Mouse (Mus musculus) adrenal gland, postnatal 10 days (tissue): Measurements from ENCODE around the gene Irgm2. TPM values are rescaled to one million over a fixed set of nuclear protein-coding genes. Genes with fewer than 3 reads are reported as not detected.
"Not testable (repeated sequence)": the region's sequence is repeated elsewhere in the genome, so short reads cannot be mapped to it uniquely, and the experiment has no call there.

Experiments used
- DNase-seq: peaks from one replicate; pipeline ENCODE4 v3.0.0; 2021; ENCODE audit warnings: mixed read lengths
- total RNA-seq, 2 experiments: library from RNA; stranded (reverse); gene quantifications; 2 replicates each; pipeline ENCODE4 v1.2.3; 2021

The Irgm2 gene
- total RNA-seq, 2 experiments from 2014 or later: 8.8 to 9.8 TPM

GRCm38 (mm10) chr11:58213673-58214342 is 14.4 kb downstream of the Irgm2 start:
- no peak for DNase-seq

GRCm38 (mm10) chr11:58214391-58215048 is 15.1 kb downstream of the Irgm2 start:
- DNase-seq: peak; percentile 92

DNA sequence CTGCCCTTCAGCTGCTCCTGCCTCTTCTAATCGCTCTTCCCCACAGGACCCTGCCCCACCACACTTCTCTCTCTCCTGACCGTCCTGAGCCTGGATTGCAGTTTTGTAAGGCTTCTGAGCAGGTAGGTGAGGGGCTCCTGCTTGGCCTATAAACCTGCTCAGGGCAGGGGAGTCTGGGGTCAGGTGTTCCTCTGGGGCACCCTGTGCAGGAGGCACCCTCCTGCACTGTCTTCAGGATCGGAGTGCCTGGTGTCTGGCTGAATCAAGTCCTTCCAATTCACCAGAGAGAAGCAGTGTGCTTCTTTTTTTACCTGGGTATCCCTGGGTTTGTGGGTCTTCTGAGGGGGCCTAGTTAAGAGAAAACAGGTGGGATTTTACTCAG is 15.6 kb downstream of the Irgm2 start:
- DNase-seq: not testable (repeated sequence)

GRCm38 (mm10) chr11:58215814-58216213 is 16.4 kb downstream of the Irgm2 start:
- DNase-seq: no peak

GRCm38 (mm10) chr11:58216823-58217222 is 17.4 kb downstream of the Irgm2 start:
- no peak for DNase-seq

DNA sequence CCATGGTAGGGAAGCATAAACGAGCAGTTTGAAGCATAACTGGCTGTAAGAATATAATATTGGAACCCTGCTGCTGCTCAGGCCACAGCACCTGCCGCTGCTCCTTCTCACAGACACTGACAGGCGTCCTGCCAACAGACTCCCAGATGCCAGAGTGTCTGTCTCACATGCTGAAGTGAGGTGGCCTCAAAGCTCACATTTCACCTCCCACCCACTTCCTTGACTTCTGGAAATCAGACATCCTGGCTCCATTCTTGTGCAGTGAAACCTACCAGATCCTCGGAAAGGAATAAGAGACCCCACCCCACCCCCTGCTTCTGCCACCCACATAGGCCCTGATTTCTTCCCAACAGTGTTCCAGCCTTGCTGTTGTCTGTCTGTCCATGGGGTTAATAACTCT is 24.3 kb downstream of the Irgm2 start:
- DNase-seq: no peak

DNA sequence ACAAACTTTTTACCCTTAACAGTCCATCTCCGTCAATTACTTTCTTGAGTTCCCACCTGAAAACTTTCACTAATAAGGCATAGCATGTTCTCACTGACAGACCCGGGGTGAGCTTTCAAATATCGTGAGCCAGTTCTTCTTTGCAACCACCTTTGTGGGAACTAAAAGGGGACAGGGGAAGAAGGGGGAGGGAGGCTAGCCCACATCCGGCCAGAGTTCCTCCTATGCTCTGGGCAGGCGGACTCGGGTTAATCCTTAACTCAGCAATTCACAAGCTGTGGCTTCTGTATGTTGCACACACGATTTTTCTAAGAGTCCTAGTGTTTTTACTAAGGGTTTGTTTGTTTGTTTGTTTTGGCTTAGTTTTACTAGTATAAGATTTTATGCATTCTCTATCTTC is 24.9 kb downstream of the Irgm2 start:
- DNase-seq: no peak

GRCm38 (mm10) chr11:58224872-58225271 is 25.5 kb downstream of the Irgm2 start:
- DNase-seq: not testable (repeated sequence)

DNA sequence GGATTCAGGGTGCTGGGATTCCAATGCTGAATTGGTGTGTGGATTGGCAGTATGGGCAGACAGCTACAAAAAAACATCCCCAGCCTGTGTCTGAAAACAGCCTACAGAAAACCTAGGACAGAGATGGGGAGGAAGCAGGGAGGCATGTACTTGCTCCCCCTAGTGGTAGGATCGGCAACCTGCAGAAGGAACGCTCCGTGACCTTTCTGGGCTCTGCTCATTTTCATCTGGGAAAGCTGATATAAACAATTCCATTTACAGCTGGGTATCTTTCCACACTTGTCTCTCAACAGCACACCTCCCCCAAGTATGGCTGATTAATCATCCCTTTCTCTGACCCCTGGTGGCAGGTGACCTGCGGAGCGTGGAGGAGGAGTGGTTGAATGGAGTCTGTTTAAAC is 26.2 kb downstream of the Irgm2 start:
- peak; percentile 84 for DNase-seq

DNA sequence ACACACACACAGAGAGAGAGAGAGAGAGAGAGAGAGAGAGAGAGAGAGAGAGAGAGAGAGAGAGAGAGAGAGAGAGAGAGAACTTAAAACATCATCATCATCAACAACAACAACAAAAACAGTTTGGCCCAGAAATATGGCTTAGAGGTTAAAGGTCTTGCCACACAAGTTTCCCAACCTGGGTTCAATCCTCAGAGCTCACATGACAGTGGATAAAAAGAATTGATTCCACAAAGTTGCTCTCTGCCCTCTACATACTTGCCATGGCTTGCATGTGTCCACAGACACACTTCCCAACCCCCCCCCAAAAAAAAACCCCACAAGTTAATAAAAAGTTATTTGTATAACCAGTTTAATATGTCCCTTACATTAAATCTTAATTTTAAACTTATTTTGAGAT is 27.0 kb downstream of the Irgm2 start:
- DNase-seq: no peak

- DNase-seq: not testable (repeated sequence)
Observed at GRCm38 (mm10) chr11:58228021-58228420, 28.6 kb downstream of the Irgm2 start.

DNA sequence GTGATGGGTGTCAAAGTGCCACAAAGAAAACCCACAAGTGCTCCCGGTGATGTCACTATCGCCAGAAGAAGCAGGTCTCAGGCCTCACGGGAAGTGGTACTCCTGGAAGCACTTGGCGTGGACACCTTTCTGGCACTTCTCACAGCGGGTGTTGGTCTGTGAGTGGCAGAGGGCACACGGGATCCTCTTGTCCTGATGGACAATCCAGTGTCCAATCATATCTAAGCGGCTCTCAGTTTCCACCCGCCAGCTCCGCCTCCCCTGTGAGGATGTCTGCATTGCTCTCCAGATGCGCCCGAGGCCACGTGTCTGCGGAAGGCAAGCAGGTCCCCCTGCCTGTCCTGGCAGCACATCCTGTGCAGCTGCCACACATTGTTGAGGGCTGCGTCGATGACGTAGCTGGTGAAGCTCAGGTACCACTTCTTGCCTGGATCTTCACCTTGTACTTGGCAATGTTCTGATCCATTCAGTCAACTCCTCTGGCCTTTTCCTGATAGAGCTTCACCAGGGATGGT is 31.0 kb downstream of the Irgm2 start:
- no peak for DNase-seq

DNA sequence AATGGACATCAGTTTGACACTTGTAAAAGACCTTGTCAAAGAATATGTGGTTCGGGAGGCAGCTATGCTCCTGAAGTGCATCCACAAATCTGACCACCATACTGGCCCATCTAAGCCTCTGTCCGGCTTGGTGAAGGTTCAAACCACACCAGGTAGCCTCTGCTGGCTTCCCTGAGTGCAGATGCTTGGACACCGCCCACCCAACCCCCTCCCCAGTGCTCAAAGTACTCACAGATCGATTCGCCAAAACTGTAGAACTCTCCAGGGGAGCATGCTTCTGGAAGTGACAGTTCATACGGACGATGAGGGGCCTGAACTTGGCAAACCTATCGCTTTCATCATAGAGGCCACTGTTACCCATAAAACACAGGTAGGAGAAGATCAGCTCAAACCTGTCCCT is 31.7 kb downstream of the Irgm2 start:
- no peak for DNase-seq

DNA sequence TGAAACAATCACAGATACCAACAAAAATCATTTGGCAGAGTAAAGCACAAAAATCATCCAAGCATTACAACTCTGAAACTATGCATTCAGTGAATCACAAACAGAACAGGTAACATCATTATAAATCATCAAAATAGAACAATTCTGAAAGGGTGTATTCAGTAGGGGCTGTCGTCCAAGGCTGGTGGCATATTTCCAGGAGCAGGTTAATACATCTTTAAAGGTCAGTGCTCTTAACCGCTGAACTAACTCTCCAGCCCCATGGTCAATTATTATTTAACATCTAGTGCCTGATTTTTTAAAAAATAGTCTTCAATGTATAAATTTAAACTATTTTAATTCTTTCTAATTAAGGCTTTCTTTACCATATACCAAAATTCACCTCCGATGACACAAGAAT is 35.1 kb downstream of the Irgm2 start:
- not testable (repeated sequence) for DNase-seq

DNA sequence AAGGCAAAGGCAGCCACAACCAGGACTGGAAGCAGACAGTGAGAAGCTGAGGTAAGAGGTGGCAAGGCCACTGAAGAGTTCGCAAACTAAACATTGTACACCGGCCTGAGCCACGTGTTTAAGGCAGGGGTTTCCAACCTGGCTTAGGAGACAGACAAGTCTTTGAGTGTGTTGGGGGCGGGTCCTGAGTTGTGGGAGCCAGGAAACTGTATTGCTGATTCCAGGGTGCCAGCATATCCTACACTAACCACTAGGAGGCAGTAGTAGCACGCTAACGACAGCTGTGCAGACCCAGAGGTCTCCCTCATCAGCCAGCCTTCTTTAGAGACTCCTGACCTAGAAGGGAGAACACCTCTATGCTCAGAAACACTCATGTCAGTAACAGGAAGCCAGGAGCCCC is 35.7 kb downstream of the Irgm2 start:
- DNase-seq: no peak

DNA sequence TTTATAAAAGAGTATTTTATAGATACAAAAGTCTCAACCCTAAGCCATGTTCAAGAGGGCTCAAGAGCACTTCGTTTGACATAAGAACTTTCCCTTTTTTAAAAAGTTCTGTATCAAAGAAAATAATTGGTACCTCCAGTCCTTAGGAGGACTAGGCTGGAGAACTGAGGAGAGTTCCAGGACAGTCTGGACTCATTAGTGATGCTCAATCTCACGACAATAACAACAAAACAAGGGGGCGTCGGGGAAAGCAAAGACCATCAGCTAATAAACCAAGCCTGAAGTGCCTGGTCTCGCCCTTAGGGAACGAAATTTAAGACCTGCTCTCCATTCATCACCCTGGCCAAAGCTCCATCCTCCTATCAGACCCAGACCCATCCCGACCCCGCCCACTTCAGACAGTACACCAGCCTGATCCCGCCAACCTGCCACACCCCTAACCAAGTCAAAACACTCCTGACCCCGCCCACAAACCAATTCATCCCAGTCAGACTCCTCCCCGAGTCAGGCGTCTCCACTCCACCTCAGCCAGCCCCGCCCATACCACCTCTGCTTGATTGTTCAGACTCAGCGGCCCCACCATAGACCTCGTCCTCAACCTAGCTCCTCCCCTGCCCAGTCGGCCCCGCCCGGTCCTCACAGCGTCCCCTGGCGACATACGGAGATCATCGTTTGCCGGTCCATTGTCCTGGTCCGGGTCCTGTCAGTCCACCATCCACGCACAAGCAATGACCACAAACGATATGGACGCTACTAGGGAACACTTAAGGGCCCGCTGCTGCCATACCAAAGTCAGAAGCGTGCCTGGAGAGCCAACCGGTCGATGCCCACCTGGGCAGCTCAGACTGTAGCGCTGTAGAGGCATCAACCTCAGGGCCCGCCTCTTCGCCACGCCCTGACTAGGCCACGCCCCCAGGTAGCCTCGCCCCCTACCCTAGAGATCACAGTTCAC is 39.7 kb downstream of the Irgm2 start:
- peak; percentile 66 for DNase-seq

DNA sequence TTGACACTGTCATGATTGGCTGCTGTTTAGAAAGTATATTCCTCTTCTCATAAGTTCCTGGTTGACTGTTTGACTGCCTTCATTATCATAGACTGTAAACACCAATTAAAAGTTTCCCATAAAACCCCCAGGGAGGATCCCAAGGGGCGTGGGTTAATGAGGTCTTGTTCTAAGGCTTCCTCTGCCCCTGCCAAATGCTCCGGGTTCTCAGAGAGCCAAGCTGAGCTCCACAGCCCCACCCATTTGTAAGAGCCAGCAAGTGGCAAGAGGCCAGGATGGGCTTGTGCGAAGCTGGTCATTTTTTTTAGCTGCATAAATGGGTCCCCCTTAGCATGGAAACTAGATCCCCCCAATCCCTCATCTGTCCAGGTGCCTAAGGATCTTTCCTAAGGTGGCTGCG is 47.9 kb downstream of the Irgm2 start:
- DNase-seq: no peak

DNA sequence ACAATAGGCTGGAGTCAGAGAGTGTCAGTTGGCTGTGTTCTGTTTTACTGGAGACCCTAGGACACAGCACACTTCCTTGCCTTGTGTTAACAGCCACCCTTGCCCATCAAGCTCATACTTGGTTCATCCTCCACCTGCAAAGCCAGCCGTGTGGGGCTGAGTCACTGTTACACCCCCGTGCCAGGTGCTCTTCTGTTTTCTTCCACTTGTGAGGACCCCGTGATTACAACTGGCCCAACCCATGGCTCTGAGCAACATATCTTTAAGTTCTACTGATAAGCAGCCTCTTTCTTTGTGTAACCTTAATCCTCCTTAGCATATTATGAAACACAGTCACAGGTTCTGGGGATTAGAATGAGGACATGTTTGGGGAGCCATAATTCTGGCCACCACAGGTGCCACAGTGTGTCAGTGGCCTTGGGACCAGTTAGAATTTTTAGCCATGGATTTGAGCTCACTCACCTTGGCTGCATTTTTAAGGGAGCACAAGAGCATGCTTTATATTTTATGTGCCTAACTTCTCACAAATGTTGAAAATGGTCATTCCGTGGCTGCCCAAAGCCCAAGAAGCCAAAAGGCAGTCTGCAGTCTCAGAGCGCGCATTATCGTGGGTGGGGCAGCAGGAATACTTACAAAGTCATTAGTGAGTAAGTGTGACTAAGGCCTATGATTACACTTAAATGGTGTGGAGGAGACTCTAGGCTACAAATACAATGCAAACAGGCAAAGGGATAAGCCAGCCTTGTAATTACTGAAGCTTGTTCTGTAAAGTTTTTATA is 50.0 kb downstream of the Irgm2 start:
- DNase-seq: no peak

DNA sequence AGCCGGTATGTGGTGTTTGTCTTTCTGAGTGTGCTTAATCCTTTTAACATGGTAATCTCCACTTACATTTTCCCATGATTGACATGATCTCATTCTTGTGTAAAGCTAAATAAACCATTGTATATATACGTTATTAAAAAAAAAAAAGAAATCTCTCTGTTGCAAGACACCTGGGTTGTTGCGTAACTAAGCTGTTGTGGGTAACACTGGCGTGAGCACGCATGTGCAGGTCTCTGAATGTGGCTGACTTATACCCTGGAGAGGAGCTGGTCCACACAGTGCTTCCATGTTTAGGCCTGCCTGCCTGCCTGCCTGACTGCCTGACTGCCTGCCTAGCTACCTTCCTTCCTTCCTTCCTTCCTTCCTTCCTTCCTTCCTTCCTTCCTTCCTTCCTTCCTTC is 51.1 kb downstream of the Irgm2 start:
- DNase-seq: no peak

DNA sequence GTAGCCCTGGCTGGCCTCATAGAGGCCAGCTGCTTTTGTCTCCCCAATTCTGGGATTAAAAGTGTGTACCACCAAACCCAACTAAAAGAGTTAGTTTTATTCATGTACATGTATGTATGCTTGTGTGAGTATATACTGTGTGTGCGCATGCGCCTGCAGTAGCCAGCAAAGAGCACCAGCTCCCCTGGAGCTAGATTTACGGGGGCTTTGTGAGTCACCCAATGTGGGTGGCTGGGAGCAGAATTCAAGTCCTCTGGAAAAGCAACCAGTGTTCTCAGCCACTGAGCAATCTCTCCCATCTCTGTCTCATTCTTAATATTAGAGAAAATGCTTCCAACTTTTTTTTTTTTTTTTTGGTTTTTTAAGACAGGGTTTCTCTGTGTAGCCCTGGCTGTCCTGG is 55.0 kb downstream of the Irgm2 start:
- no peak for DNase-seq

- no peak for DNase-seq
Observed at GRCm38 (mm10) chr11:58257816-58258215, 58.4 kb downstream of the Irgm2 start.

DNA sequence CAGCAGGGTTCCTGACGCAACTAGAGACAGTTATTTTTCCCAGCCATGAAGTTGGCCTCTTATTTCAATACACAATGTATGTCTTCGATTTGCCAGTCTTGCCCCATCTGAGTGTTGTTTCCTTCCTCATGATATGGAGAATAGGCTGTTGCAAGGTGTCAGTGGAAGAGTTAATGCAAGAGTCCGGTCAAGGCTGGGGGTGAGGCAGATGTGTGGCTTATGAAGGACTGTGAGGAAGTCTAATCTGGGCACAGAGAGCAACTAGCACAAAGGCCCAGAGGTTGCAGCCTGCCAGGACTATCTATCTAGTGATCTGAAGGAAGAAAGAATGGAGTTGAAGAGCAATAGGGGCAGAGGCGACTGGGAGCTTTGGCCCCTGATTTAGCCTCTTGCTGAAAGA is 60.7 kb downstream of the Irgm2 start:
- no peak for DNase-seq
